Mouse (Mus musculus) forebrain, embryonic 10.5 days (tissue): ENCODE measurements around the gene Rin1. TPM values are rescaled to one million over a fixed set of nuclear protein-coding genes. Genes with fewer than 3 reads are reported as not detected.
A peak's percentile ranks its signal among the peaks of the same experiment; 100 is the strongest.

ENCODE experiments used
- DNase-seq: peaks from one replicate; pipeline ENCODE4 v3.0.0-alpha.2; 2017; ENCODE audit warnings: low spot score; ENCODE audit errors: extremely low spot score
- H3K27ac ChIP-seq: fragments of 300-500 bp; sonication (generic); 2 replicates; pipeline ENCODE4 v1.5.1; 2016; ENCODE audit warnings: mild to moderate bottlenecking
- H3K27me3 ChIP-seq: fragments of 300-500 bp; sonication (generic); 2 replicates; pipeline ENCODE4 v1.6.1; 2016; ENCODE audit warnings: mild to moderate bottlenecking; ENCODE audit not compliant: poor library complexity, severe bottlenecking
- H3K36me3 ChIP-seq: fragments of 300-500 bp; sonication (generic); replicated peaks from 2 replicates; pipeline ENCODE4 v1.6.1; 2016; ENCODE audit warnings: mild to moderate bottlenecking, moderate library complexity
- H3K4me1 ChIP-seq: fragments of 300-500 bp; sonication (generic); 2 replicates; pipeline ENCODE4 v1.6.1; 2016
- H3K4me3 ChIP-seq: fragments of 300-500 bp; sonication (generic); 2 replicates; pipeline ENCODE4 v1.5.1; 2016; ENCODE audit warnings: mild to moderate bottlenecking, moderate library complexity
- H3K9me3 ChIP-seq: fragments of 300-500 bp; sonication (generic); 2 replicates; pipeline ENCODE4 v1.6.1; 2016; ENCODE audit warnings: mild to moderate bottlenecking, moderate library complexity
- WGBS: fragments of 180-500 bp; shearing (Covaris S2); methylation state at CpG from one replicate; pipeline ENCODE4 v1.1.7; 2016; 5-methylcytosine and 5-hydroxymethylcytosine counted together
- polyA plus RNA-seq: library from polyadenylated mRNA; unstranded; fragments of >200 nt; fragmentation: Nextera tagmentation; extraction: Ambion mirVana; gene quantifications from 2 replicates; pipeline ENCODE4 v1.2.1, GENCODE M21; 2016

Gene Rin1
- polyA plus RNA-seq, 1 experiment from 2014 or later, result 3.7 TPM

DNA sequence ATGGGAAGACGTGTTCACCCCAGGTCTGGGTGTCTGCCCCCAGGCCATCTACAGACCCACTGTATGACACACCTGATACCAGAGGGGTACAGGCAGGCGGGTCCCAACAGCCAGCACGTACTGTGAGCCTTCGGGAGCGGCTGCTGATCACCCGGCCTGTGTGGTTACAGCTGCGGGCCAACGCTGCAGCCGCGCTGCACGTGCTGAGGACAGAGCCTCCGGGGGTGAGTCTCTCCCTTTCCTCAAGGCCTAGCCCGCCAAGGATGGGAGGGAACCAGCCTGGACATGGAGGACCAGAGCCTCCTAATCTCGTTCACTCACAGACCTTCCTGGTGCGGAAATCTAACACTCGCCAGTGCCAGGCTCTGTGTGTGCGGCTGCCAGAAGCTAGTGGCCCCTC, 750 bp downstream of the Rin1 start:
- peak overlapping the region; percentile 37 for H3K4me3 ChIP-seq
- no peaks in the 10 kb centered on the region for H3K9me3 ChIP-seq
- H3K27me3 ChIP-seq, result peaks cover 46% of the 10 kb centered on the region
- H3K27ac ChIP-seq, result peak overlapping the region; percentile 69
- WGBS, result 8% methylated on average over 17 of the region's 17 CpGs
- H3K4me1 ChIP-seq, result peaks cover 44% of the 10 kb centered on the region
- H3K36me3 ChIP-seq, result peaks cover 39% of the 10 kb centered on the region
- DNase-seq, result no peak

DNA sequence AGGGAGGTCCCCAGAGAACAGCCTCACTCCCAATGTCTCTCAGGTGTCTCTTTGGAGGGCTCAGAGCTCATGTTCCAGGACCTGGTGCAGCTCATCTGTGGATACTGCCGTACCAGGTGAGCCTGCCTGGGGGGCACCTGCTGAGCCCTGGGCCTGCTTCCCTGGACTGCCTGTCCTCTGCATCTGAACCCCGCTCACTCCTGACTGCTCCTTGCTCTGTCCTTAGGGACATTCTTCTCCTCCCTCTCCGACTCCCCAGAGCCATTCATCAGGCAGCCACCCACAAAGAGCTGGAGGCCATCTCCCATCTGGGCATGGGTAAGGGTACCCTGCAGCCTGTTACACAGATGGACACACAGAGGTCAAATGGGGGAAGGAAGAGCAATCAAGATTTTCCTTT, 1.2 kb downstream of the Rin1 start:
- Histone ChIP-seq H3K4me3 (peak overlapping the region; percentile 37), H3K27me3 (peaks cover 46% of the 10 kb centered on the region)
- 30% methylated on average over 3 of the region's 3 CpGs for WGBS

GRCm38 (mm10) chr19:5052166-5052822, 2.0 kb downstream of the Rin1 start:
- peak overlapping the region; percentile 40; the same call in 1 of the 2 replicates for H3K27ac ChIP-seq
- peaks cover 55% of the 10 kb centered on the region for H3K4me1 ChIP-seq
- peak overlapping the region; percentile 15; the same call in 1 of the 2 replicates for H3K4me3 ChIP-seq
- peaks cover 46% of the 10 kb centered on the region for H3K27me3 ChIP-seq
- H3K36me3 ChIP-seq, result peaks cover 26% of the 10 kb centered on the region
- no peak for DNase-seq
- no peaks in the 10 kb centered on the region for H3K9me3 ChIP-seq
- WGBS, result 32% methylated on average over 25 of the region's 25 CpGs

More for the DNA sequence above, 1.2 kb downstream of the Rin1 start:
- Histone ChIP-seq H3K4me1 (peaks cover 49% of the 10 kb centered on the region), H3K9me3 (no peaks in the 10 kb centered on the region), H3K36me3 (peaks cover 34% of the 10 kb centered on the region), H3K27ac (peak overlapping the region; percentile 69)
- DNase-seq, result no peak

GRCm38 (mm10) chr19:5052853-5053252, 2.6 kb downstream of the Rin1 start:
- Histone ChIP-seq H3K4me1 (peaks cover 58% of the 10 kb centered on the region), H3K27ac (0 out of 2 replicates have a peak overlapping the region, but pooled peaks have one; percentile 40), H3K9me3 (no peaks in the 10 kb centered on the region), H3K27me3 (peaks cover 49% of the 10 kb centered on the region), H3K36me3 (peaks cover 21% of the 10 kb centered on the region), H3K4me3 (no peak overlapping the region)
- DNase-seq, result no peak
- 59% methylated on average over 17 of the region's 17 CpGs for WGBS

DNA sequence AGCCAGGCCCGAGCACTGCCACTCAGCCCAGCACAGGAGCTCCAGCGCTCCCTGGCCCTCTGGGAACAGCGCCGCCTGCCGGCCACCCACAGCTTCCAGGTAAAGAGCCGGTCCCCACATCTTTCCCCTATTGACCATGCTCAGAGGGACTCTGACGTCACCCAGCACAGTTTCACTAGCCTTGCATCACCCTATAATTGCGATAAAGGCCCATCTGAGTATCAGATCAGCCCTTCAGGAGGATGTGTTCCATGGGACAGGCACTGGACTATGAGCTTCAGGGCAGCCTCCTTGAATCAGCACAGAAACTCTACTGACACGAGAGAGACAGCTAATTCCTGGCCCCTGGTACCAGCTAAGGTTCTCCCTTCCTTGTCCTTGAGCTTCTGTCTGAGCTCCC, 3.6 kb downstream of the Rin1 start:
- H3K36me3 ChIP-seq, result peaks cover 10% of the 10 kb centered on the region
- H3K27ac ChIP-seq, result no peak overlapping the region
- peaks cover 65% of the 10 kb centered on the region for H3K4me1 ChIP-seq
- H3K9me3 ChIP-seq, result no peaks in the 10 kb centered on the region
- H3K27me3 ChIP-seq, result peaks cover 57% of the 10 kb centered on the region
- peak overlapping the region; percentile 14; the same call in 1 of the 2 replicates for H3K4me3 ChIP-seq
- DNase-seq, result peak; percentile 75
- WGBS, result 21% methylated on average over 9 of the region's 9 CpGs

- DNase-seq, result peak; percentile 68
- H3K4me3 ChIP-seq, result 0 out of 2 replicates have a peak overlapping the region, but pooled peaks have one; percentile 16
- 15% methylated on average over 6 of the region's 6 CpGs for WGBS
Measured at GRCm38 (mm10) chr19:5056251-5056650, 6.0 kb downstream of the Rin1 start.

DNA sequence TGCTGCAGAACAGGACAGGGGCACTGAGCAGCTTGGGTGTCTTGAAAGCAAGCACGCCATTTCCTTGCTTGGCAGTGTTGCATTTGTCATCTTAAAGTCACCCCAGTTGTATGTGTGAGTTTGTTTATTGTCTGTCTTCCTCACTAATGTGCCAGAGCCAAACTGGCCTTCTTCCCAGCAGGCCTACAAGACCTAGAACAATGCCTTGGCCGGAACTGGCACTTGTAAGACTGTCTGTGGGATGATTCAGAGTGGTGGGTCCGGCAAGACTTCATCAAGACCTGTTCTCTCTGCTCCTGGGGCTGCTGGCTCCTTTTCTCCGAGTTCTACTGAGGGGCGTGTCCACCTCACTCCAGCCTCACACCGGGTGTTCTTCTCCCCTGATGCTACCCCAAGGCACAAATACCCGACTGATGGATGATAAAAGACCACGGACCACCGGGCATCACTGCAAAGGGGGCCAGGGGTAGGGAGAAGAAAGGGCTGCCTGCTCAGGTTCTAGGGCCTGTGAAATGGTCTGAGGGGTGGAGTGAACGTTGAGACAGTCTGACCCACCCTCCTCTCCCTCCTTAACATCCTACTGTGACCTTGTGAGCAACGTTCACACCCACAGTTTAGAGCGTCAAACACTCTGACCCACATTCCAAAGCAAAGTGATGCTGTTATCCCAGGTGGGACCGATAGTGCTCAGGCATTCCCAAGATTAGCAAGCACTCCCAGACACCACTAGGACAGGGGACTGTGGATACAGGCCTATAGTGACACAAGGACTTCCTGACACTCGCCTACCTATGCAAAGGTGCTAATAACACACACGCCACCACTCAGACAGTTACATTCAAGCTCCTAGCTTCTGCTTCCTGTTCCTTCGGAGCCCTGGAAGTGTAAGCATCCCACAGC, 7.8 kb downstream of the Rin1 start:
- 21% methylated on average over 16 of the region's 16 CpGs for WGBS
- H3K27me3 ChIP-seq, result peaks cover 24% of the 10 kb centered on the region
- no peak for DNase-seq
- H3K36me3 ChIP-seq, result no peaks in the 10 kb centered on the region
- H3K4me1 ChIP-seq, result peaks cover 67% of the 10 kb centered on the region
- no peaks in the 10 kb centered on the region for H3K9me3 ChIP-seq
- H3K4me3 ChIP-seq, result no peak overlapping the region
- peak overlapping the region; percentile 65 for H3K27ac ChIP-seq

More at GRCm38 (mm10) chr19:5056251-5056650, 6.0 kb downstream of the Rin1 start:
- H3K4me1 ChIP-seq, result peaks cover 67% of the 10 kb centered on the region
- no peaks in the 10 kb centered on the region for H3K9me3 ChIP-seq
- peaks cover 43% of the 10 kb centered on the region for H3K27me3 ChIP-seq
- H3K27ac ChIP-seq, result peak overlapping the region; percentile 63; the same call in 1 of the 2 replicates
- H3K36me3 ChIP-seq, result no peaks in the 10 kb centered on the region; the same call in none of the 2 replicates

DNA sequence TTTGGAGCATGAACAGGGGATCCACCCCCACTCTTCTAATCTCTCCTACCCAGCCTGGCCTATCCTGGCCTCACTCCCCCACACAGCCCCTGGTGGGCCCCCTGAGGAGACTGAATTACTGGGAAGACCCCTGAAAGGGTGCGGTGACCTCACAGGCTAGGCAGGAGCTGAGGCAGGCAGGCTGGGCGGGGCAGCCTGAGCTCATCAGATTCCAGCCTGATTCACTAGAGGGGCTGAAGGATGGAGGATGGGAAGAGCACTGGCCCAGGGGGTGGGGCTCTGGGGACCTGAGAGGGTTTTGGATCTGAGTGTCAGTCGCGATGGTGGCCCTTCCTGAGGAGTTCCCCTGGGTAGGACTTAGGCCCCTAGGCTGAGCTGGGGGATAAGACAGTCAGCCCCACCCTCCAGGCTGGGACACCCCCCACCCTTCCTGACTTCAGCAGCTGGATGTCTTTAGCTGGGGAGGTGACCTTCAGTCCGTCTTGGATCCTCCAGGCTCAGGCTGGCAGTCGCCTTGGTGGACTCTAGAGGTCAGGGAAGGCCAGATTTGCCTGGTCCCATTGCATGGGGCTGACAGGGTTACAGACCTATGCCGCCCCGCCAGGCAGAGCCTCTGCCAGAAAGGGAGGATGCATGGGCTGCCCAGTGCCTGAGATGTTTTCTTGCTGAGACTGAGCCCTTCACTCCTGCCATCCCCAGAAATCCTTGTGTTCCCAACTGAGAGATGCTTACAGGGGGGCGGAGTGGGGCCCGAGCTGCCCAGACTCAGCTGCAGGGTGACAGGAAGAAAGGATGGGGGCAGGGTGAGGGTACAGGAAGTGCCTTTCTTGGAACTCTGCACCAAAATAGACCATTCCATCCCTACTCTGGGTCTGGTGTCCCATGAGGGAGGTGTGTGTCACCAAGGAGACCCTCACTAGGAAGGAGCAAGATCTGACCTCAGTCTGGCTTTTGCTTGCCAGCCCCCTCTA, 8.8 kb downstream of the Rin1 start:
- Histone ChIP-seq H3K4me3 (peak overlapping the region; percentile 20; the same call in 1 of the 2 replicates), H3K9me3 (no peaks in the 10 kb centered on the region), H3K27ac (peak overlapping the region; percentile 65), H3K36me3 (no peaks in the 10 kb centered on the region), H3K4me1 (peaks cover 63% of the 10 kb centered on the region), H3K27me3 (peaks cover 15% of the 10 kb centered on the region)
- 13% methylated on average over 10 of the region's 10 CpGs for WGBS
- DNase-seq, result no peak

DNA sequence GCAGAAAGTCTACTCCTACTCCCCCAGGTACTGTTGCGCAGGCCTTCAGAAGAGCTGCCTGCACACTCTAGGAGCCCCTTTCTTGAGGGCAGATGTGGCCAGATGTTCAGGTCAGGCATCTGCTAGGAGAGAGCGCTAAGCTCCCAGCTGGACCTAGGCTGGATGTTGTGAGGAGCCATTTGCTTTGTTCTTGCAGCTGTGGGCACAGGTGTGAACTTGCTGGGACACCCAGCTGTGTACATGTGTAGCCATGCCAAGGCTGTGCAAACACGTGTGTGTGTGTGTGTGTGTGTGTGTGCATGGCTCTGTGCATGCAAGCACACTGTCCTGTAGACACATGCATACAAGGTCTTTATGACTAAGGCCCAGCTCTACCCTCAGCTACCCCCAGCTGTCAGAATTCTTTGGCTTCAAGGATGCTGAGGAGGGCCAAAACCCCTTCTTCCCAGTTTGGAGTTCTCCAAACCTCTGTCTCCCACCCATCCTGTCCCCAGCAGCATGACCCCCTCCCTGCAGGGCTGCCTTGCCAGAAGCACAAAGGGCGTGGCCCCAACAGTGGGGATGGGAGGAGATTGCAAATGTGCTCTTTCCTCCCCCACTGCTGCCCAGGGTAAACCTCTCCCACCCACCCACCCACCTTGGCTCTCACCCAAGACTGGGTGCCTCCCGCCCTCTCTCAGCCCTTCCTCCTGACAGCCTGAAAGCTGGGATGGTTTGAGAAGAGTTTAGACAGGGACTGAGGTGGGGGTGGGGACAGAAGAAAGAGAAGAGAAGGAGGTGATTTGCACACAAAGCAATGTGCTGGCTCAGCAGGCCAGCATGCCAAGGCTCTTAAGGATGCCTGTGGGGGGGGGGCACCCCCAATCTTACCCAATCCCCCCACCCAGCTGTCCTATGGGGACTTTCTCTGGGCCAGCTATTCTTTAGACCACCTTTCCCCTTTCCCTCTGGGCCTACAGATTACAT, 10.4 kb downstream of the Rin1 start:
- Histone ChIP-seq H3K4me3 (no peak overlapping the region), H3K4me1 (peaks cover 71% of the 10 kb centered on the region), H3K27me3 (peaks cover 19% of the 10 kb centered on the region), H3K9me3 (no peaks in the 10 kb centered on the region), H3K27ac (peak overlapping the region; percentile 65), H3K36me3 (no peaks in the 10 kb centered on the region)
- DNase-seq, result no peak
- WGBS, result 42% methylated on average over 5 of the region's 5 CpGs

- no peak overlapping the region for H3K27ac ChIP-seq
- 86% methylated on average over 5 of the region's 5 CpGs for WGBS
- H3K4me1 ChIP-seq, result peaks cover 65% of the 10 kb centered on the region
- H3K9me3 ChIP-seq, result no peaks in the 10 kb centered on the region
- peaks cover 32% of the 10 kb centered on the region for H3K27me3 ChIP-seq
- H3K4me3 ChIP-seq, result no peak overlapping the region
- DNase-seq, result no peak
- H3K36me3 ChIP-seq, result no peaks in the 10 kb centered on the region
Measured at GRCm38 (mm10) chr19:5062041-5062440, 11.8 kb downstream of the Rin1 start.

GRCm38 (mm10) chr19:5062446-5062845, 12.2 kb downstream of the Rin1 start:
- H3K4me3 ChIP-seq, result no peak overlapping the region
- WGBS, result 76% methylated on average over 6 of the region's 6 CpGs
- H3K9me3 ChIP-seq, result no peaks in the 10 kb centered on the region
- no peaks in the 10 kb centered on the region for H3K36me3 ChIP-seq
- H3K27me3 ChIP-seq, result peaks cover 36% of the 10 kb centered on the region
- H3K4me1 ChIP-seq, result peaks cover 67% of the 10 kb centered on the region
- H3K27ac ChIP-seq, result peak overlapping the region; percentile 62; the same call in 1 of the 2 replicates
- DNase-seq, result no peak
